Mouse (Mus musculus) central nervous system, embryonic 11.5 days (tissue): ENCODE measurements around the gene Nr0b2. TPM values are rescaled to one million over a fixed set of nuclear protein-coding genes. Genes with fewer than 3 reads are reported as not detected.

ENCODE experiments used
- polyA plus RNA-seq: library from polyadenylated mRNA; depleted of rRNA; stranded (reverse); fragments of >200 nt; gene quantifications from 2 replicates; pipeline ENCODE4 v1.2.3, GENCODE M21; 2012; rRNA removed

Gene Nr0b2
- polyA plus RNA-seq = 0.14 TPM in 2 replicates

DNA sequence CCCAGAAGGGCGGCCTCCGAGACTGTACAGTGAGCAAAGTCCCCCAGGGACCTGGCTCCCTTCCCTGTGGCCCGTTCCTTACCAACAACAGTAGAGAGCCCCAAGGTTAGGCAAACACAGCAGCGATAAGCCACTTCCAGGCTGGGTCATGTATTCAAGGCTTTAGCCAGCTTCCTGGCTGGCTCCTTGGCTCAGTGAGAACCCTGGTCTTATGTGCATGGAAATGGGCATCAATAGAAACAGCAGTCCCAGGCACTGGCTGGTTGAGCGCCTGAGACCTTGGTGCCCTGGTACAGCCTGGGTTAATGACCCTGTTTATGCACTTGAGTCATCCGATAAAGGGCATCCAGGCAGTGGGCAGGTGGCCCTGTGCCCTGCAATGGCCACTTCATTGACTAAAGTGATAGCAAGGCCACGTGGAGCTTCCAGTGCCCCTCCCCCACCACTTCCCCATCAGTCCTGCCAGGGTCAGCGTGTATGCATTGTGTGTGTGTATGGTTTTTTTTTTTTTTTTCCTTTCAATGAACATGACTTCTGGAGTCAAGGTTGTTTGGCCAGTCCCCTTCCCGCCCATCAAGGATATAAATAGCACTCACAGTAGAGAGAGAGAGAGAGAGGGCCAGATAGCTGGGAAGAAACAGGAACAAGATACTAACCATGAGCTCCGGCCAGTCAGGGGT, at the start of gene Nr0b2:
Nr0b2 (plus strand) TSS at position 609 of the 680 bp plus-strand sequence.

GRCm38 (mm10) chr4:133518601-133519368, 34.4 kb upstream of the Nr0b2 start, which contains the start of gene Kdf1:
Gene Kdf1, plus strand, starts transcription at chr4:133518963.

DNA sequence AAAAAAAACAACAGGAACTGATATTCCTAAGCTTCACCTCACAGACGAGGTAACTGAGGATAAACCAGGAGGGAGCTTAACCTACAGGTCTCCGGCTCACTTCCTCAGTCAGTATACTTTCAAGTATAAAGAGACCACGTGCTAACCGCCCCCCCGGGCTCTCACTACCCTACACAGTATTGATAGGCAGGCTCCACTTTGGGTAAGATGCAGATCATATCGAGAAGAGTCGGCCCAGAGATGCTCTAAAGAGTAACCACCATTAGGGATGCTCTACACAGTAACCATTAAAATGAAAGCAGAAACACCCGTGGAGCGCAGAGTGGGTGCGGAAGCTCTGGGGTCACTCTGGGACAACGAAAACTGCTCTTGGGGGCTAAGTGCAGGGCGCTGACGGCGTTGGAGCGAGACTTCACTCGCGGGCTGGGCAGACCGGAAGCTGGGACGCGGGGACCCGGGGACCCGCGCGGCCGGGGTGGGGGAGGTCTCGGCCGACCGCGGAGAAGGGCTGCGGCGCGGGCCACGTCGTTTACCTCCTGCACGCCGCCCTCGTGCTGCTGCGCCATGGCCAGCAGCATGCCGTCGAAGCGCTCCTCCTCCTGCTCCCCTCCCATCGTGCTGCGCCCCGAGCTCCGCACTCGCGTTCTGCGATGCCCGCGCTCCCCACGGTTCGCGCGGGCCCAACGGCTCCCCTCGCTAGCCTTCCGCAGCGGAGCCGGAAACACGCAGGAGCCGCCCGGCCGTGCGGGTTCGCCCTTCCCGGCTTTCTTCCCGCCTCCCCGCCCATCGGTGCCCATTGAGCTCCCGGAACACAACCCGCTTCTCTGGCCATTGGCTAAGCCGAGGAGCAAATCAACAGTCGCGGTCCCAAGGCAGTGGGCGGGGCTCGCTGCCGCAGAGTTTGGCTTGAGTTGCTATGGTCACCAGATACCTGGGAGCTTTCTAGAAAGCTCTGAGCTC, 7.6 kb upstream of the Nr0b2 start, which contains the start of gene Nudc:
Nudc (minus strand) TSS at position 725 of the 960 bp plus-strand sequence.

GRCm38 (mm10) chr4:133574070-133574842, 21.1 kb downstream of the Nr0b2 start, which contains the start of gene Gpatch3:
Gene Gpatch3, plus strand, starts transcription at chr4:133574745.

DNA sequence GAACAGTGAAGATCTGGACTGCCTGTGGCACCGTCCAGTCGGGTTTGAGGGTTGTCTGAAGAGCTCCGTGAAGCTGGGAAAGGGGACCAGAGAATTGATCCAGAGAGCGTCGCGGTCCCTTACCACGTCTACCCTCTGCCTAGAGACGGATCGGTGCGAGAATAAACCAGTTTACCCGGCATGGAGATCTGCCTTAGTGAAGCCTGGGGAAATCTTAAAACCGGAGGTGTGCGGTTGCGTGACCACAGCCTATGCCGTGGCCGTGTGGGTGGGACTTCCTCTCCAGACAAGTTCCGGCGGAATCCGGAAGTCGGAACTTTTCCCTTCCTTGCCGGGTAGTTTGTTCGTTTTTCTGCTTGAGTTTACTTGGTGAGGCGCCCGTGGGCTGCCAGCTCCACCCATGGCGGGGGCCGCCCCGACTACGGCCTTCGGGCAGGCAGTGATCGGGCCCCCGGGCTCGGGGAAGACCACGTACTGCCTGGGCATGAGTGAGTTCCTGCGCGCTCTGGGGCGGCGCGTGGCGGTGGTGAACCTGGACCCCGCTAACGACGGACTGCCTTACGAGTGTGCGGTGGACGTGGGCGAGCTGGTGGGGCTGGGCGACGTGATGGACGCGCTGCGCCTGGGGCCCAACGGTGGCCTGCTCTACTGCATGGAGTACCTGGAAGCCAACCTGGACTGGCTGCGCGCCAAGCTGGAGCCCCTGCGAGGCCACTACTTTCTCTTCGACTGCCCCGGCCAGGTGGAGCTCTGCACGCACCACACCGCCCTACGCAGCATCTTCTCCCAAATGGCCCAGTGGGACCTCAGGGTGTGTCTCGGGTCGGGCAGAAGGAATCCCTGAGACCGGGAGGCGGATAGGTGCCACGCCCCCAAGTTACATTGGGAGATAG, 31.1 kb downstream of the Nr0b2 start, which contains the start of gene Gpn2:
Gpn2 (plus strand) TSS at position 304 of the 893 bp plus-strand sequence.

GRCm38 (mm10) chr4:133601721-133602218, 48.6 kb downstream of the Nr0b2 start, which contains the start of gene Sfn:
Gene Sfn, minus strand, starts transcription at chr4:133602168.

Other genes starting within 250 kb of the Nr0b2 start
- 24.7 and 27.9 TPM in 2 replicates for gene Wdtc1, start 199.9 kb upstream of the Nr0b2 start, polyA plus RNA-seq
- 22.0 and 22.8 TPM in 2 replicates for gene Slc9a1, start 183.7 kb upstream of the Nr0b2 start, polyA plus RNA-seq
- 0.19 and 0.42 TPM in 2 replicates for gene Tent5b, start 73.2 kb upstream of the Nr0b2 start, polyA plus RNA-seq
- 1.3 and 1.6 TPM in 2 replicates for gene Trnp1, start 54.8 kb upstream of the Nr0b2 start, polyA plus RNA-seq
- gene Kdf1, start 34.4 kb upstream of the Nr0b2 start, polyA plus RNA-seq = 0.53 and 0.96 TPM in 2 replicates
- gene Nudc, start 7.4 kb upstream of the Nr0b2 start, polyA plus RNA-seq = 277 and 611 TPM in 2 replicates
- gene Gpatch3, start 21.4 kb downstream of the Nr0b2 start, polyA plus RNA-seq = 9.0 and 20.6 TPM in 2 replicates
- gene Gpn2, start 31.0 kb downstream of the Nr0b2 start, polyA plus RNA-seq = 35.2 and 59.0 TPM in 2 replicates
- gene Sfn, start 48.8 kb downstream of the Nr0b2 start, polyA plus RNA-seq = 8.4 and 8.6 TPM in 2 replicates
- 18.2 and 28.3 TPM in 2 replicates for gene Zdhhc18, start 96.8 kb downstream of the Nr0b2 start, polyA plus RNA-seq
- gene Pigv, start 119.3 kb downstream of the Nr0b2 start, polyA plus RNA-seq = 10.9 and 18.7 TPM in 2 replicates
- gene Arid1a, start 203.4 kb downstream of the Nr0b2 start, polyA plus RNA-seq = 62.6 and 94.6 TPM in 2 replicates